Mouse (Mus musculus) cortical plate, adult 2 months (tissue): ENCODE results near the gene Aff3.

Source experiments
- CTCF ChIP-seq: fragments of 200-500 bp; IDR thresholded peaks from 2 replicates; pipeline ENCODE4 v1.5.1; 2011; ENCODE audit warnings: mild to moderate bottlenecking, control low read depth, low read length; ENCODE audit not compliant: insufficient read depth; ENCODE audit errors: extremely low read depth
- POLR2A ChIP-seq: fragments of 200-500 bp; IDR thresholded peaks from 2 replicates; pipeline ENCODE4 v1.6.1; 2011; ENCODE audit warnings: mild to moderate bottlenecking, low read length, control low read depth; ENCODE audit not compliant: insufficient read depth; ENCODE audit errors: extremely low read depth

DNA sequence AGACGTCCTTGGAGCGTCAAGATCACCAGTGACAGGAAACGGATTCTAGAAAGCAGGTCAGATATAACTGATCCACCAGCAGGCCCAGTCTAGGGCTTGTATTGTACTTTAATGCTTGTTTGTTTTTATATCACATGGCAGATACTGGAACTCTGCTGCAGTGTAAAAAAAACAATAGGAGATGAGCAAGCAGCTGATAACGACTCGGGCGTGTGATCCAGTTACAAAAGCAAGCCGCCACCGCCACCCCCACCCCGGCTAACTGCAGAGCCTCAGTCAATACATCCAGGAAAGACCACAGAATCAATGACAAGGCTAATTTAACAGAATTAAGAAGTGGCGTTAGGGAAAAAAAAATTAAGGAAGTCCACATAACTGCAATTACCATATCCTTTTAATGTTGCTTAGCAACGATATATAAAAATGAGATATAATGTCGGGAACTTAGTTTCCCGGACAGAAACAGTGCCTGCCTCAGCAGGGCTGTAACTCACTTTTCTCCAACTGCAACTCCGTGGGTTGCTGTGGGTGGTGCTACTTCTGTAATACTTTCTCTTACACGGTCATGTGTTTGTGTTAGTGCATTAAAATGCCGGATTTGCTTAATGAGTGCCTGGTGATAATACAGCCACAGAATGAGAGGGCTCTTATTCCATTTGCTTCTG lies 280.2 kb downstream of the Aff3 start:
- TF ChIP-seq CTCF (no peak), POLR2A (no peak)
